Mouse (Mus musculus) layer of hippocampus, postnatal 10 days (tissue): Measurements from ENCODE around the gene Gm10666. TPM values are rescaled to one million over a fixed set of nuclear protein-coding genes. Genes with fewer than 3 reads are reported as not detected.
"Not testable (repeated sequence)": the region's sequence is repeated elsewhere in the genome, so short reads cannot be mapped to it uniquely, and the experiment has no call there.

Source experiments
- DNase-seq, 2 experiments: peaks; one replicate each; pipeline ENCODE4 v3.0.0; 2021; ENCODE audit warnings: low spot score in 2 of 2
- long read RNA-seq: library from polyadenylated mRNA; stranded (forward); transcript quantifications from one replicate; pipeline ENCODE4 v2.0.0, GENCODE M21; 2023
- total RNA-seq, 2 experiments: library from RNA; stranded (reverse); gene quantifications; 2 replicates each; pipeline ENCODE4 v1.2.3; 2021

Gm10666 gene
- not detected for total RNA-seq
- long read RNA-seq, result 0 reads

GRCm38 (mm10) chr7:22134641-22135040 is at the start of gene Gm10666:
Gene Gm10666 (minus strand): TSS chr7:22134741.
- DNase-seq, result not testable (repeated sequence)

GRCm38 (mm10) chr7:22163935-22164334 is 29.4 kb upstream of the Gm10666 start, which contains the start of gene Vmn1r142:
Gene Vmn1r142 (minus strand): TSS chr7:22164035.
- DNase-seq, result not testable (repeated sequence)

DNA sequence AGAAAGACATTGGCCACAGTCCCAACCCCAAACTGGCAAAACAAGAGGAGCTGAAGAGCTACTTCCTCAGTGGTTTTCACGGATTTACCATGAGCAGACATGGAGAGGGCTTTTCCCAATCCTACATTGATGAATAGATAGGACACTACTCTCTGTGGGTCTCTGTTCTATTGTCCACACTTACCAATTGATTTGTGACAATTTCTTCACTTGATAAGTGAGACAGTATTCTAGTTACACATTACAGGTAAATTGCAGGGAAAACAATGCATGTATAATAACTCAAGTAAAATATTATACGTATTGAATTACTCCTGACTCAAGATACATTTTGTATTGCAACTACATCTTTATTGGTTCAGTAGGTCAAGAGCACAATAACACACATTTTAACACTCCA is 16.4 kb downstream of the Gm10666 start, which contains the start of gene Gm16451:
Gene Gm16451, minus strand, starts transcription at position 101 of the 400 bp plus-strand sequence.
- DNase-seq, result not testable (repeated sequence)

Other genes with a start within 250 kb of the Gm10666 start
- not detected for gene Gm5891, start 213.4 kb downstream of the Gm10666 start, total RNA-seq
- not detected for gene Vmn1r137, start 140.2 kb downstream of the Gm10666 start, total RNA-seq
- gene Vmn1r138, start 105.8 kb downstream of the Gm10666 start, total RNA-seq, result not detected
- gene Gm6176, start 78.4 kb downstream of the Gm10666 start, total RNA-seq, result not detected
- not detected for gene Vmn1r139, start 65.7 kb downstream of the Gm10666 start, total RNA-seq
- not detected for gene Gm16451, start 16.5 kb downstream of the Gm10666 start, total RNA-seq
- gene Vmn1r142, start 29.3 kb upstream of the Gm10666 start, total RNA-seq, result not detected
- not detected for gene Vmn1r143, start 54.6 kb upstream of the Gm10666 start, total RNA-seq
- gene Gm8653, start 66.5 kb upstream of the Gm10666 start, total RNA-seq, result not detected
- gene Gm8453, start 94.7 kb upstream of the Gm10666 start, total RNA-seq, result not detected
- not detected for gene Gm4187, start 195.0 kb upstream of the Gm10666 start, total RNA-seq
- gene Gm8660, start 236.3 kb upstream of the Gm10666 start, total RNA-seq, result not detected